Mouse (Mus musculus) embryo, embryonic 11 days (tissue): ENCODE results near the gene Frem1.

Experiments
- DNase-seq: peaks from one replicate; pipeline ENCODE4 v3.0.0-alpha.2; 2015

Gene Frem1

DNA sequence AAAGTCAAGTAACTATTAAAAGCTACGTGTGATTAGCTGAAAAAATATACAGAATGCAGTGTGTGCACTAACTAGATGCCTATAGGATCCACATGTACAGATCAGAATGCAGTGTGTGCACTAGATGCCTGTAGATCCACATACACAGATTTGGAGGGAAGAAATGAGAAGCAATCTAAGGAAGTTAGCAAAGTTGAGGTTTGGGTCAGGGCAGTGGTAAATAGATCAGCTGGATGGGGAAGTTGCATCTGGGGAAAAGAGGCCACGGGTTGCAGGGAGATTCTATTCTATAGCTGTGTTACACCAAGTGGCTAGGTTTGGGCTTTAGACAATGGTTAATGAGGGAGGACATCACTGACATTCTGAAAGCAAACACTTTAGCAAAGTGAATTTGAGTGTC is 133.5 kb downstream of the Frem1 start:
- DNase-seq = no peak

DNA sequence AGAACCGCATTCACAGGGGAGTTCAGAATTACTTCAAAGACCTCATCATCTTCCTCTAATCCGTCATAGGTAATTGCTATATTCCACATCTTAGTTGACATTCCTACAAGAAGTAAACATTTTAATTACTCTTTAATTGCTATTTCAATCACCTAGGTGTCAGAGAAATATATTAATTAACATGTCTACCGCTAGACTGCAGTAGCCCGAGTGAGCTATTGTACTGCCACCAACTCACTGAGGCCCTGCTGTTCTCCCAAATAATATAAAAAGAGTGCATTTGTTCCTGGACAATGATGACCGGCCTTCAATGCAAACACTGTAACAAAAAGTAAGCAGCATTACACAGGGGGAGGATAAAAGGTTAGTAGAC is 135.5 kb downstream of the Frem1 start:
- no peak for DNase-seq

DNA sequence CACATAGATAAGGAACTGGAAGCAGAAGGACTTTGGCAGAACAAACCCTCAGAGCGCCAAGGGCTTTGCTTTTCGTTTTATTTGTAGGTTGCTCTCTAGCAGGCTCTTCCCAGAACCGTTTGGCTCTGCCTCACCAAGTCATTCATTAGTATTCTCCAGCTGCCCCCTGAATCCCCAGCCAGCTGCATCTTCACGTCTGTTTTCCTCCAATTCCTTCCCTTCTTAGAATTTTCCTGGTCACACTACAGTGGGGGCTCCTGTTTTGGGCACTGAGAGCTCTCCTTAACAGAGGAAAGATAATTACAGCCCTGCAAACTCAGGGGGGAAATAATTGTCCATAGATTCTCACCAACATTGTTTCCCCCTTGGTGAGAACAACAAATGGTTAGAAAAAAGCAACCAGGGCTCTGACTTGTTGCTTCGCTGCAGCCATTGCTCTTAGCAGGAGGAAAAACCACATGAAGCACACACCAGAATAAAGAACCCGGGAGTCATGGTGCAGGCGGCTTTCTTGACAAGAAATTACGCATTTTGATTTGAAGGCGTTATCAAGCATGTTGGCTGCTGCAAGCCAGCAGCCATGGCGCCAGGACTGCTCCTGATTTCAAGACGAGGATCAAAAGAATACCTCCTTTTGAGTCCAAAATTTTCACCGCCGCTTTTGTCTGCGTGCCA is 136.0 kb downstream of the Frem1 start:
- peak; percentile 42 for DNase-seq

DNA sequence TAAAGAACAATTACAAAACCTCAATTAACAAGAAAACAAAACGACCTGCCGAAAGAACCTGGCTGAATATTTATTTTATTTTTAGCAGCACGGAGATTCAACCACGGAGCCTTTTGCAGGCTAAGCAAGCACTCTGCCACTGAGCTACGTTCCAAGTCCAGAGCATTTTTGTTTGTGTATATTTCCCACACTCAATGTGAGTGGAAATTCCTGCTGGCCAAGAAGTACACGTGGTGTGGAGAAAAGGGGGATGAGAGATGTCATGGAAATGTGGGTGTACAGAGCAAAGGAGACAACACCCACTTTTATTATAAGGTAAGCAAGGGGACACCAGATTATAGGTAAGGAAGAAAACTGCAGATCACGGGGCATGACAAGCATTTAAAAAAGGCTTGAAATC is 136.6 kb downstream of the Frem1 start:
- DNase-seq = no peak

DNA sequence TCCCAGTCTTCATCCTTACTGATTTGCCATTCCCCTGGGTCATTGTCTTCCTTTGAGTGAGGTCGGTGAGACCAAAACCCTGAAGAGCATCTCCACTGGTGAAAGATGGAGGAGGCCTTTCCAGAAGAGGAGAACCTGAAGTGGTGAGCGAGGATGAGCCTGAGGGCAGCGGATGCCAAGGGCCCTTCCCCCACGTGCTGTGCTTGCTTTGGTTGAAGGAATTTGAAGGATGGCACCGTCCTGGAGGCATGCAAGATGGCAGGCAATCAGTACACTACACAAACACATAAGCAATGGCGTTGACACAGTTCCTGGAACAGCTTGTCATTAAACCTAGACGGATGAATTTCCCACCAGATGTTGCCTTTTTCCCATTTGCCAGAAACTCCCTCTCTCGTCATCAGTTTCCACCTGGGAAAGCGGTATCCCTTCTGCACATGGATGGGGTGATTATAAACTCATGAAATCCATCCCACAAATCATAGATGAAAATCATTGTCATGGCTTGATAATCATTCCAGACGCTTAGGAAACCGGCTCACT is 137.5 kb downstream of the Frem1 start:
- DNase-seq = no peak

DNA sequence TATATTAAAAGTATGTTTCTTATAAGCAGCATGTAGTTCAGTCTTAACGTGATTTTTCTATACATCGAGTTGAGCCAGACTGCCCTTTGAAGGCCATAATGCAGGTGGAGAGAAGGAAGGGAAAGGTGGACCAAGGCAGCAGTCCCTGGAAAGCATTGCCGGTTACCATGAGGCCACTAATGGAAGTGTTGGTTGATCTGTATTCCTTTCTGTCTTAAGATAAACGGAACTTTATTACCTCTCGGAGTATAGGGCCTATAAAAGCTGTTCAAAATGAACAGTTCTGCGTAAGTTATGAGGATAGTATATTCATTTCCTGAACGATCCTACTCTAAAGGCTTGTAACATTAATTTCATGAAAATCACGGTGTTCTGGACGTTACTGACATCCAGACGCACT is 156.9 kb downstream of the Frem1 start:
- DNase-seq = no peak

DNA sequence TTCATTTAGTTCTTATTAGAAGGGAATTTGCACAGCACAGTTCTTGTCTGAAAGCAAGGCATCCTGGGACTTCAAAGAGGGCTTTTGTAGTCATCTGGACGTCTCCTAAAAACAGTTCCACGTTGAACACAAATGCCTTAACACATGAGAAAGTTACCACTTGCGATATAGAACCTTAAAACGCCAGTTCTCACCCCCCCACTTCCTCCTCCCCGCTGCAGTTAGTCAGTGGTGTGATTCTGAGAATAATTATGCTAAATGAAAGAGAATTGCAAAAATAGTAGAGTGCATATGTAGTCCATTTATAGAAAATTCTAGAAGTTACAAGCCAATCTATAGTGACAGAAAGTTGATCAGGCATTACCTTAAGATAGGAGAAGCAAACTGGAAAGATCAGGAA is 159.9 kb downstream of the Frem1 start:
- no peak for DNase-seq

DNA sequence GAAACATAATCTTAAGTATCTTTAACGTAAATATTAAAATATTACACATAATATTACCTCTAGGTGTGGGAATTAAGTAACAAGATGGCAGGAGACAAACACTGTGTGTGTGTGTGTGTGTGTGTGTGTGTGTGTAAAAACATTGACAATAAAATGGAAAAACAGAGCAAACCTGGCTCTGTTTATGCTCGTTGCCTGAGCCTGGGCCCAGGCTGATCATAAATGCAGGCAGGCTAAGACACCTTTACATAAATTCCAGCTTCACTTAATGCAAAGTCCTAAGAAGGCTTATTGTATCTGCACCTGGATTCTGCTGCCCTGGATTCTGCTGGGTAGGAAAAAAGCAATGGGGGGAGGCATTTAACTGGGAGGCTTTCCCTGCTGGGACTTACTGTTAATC is 160.6 kb downstream of the Frem1 start:
- DNase-seq = no peak

DNA sequence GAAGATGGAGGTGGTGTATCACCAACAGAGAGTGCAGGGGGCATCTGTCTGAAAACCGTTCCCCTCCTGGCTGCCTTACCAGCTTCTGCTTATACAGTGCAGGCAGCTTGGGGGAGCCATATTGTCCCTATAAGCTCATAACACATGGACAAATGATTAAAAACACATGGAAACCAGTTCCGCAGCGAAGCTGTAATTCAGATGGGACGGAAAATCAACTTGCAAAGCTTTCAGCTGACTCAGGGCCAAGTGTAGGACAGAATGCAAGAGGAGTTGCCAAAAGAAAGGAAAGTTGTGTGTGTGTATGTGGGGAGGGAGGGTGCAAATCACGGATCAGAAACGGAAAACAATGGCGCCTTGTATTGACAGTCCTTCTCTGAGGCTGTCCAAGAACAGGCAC is 161.1 kb downstream of the Frem1 start:
- DNase-seq = peak; percentile 71

DNA sequence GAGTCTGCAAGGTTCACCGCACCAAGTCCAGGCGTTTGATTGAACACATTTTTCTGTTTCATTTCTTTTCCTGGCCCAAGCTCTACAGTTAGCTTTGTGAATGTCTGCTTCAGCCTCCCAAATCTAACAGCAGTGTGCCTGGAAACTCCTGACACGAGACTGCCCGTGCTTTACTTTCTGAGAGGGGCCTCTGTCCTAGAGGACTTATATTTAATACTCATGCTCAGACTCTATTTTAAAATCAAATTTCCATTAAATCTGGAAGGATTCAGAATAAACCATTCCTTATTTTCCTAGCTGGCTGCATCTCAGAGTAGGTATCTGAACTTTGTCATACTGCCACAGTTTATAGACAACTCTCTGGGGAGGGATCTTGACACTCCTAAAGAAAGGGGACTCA is 161.6 kb downstream of the Frem1 start:
- no peak for DNase-seq

DNA sequence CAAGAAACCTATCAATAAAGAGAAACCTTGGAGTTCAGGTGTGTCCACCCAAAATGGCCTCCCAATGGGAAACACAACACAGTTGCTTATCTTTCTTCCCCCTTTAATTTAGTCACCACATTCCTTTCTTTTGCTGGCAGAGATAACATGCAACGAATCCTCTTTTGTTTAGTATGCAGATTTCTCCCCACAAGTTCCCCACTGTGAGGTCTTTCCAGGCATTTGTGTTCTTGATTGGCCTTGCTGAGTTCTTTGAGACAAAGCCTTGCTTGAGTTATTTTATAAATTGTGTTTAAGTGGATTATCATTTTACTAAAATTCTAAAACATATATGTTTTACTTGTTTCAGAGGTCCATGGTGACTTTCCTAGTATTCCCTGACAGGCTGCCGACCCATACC is 166.0 kb downstream of the Frem1 start:
- DNase-seq = no peak

DNA sequence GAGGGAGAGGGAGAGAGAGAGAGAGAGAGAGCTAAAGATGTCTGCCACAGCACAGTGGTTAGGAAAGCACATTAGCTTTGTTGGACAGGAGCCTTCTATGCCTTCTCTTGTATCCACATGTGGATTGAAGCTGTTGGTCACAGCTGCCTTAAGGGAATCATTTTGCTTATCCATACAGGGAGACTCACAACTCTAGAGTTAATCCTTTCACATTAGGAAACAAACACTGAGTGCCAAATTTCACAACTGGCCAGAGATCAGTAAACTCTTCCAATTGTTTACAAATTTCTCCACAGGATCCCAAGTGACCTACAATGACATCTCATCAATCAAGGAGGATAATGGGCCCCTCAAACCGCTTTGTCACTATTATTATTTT is 166.6 kb downstream of the Frem1 start:
- DNase-seq = no peak

DNA sequence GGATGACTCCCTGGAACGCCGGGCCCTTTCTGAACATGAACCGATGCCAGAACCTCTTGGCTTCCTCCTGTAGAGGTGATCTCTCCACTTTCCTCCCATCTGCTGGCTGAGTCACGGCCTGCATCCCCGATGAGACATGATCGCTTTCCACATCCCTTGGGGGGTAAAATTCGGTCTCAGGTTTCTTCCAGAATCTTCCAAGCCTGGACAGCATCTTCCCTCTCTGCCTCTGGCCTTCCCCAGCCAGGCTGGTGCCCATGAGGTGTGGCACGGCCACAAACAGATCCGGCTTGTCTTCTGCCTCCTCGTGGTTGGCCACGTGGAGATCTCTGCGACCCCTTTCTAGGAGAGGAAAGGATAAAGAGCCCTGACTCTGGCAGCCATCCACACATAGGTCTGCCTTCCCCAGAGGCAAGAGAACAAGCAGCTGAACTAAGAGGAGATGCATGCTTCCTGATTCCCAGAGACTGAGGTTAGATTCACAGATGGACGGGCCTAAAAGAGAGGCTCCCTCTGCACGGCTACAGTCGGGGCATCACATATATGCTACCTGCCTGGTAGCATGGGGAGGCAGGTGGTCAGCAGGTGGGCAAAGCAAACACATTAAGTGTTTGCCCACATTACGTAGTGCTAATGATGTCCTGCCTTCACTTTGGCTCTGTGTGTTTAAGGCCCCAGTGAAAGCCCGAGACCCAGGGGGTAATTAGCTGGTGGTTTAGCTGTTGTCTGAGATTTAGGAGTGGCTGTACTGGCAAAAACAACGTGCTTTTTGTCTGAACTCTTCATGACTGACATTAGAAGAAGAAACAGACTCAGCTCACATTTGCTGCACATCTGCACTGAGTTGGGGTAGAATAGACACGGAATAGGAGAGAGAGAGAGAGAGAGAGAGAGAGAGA is 167.3 kb downstream of the Frem1 start, which contains the start of gene Cer1:
Gene Cer1, minus strand, starts transcription at position 513 of the 899 bp plus-strand sequence.
- no peak for DNase-seq

DNA sequence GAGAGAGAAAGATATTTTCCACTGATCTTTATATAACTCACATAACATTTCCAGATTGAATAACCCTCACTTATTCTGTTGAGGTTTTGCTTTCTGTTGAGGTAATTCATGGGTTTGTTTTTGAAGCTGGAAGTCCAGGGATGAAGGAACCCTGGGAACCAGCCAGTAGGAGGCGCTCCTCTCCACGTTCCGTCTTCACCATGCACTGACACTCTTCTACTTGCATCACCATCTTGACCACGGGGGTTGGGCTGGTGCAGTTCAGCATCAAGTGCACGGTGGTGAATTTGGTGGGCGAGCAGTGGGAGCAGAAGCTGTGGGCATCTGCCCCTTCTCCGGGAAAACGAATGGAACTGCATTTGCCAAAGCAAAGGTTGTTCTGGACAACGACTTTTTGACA is 169.6 kb downstream of the Frem1 start:
- DNase-seq = no peak

DNA sequence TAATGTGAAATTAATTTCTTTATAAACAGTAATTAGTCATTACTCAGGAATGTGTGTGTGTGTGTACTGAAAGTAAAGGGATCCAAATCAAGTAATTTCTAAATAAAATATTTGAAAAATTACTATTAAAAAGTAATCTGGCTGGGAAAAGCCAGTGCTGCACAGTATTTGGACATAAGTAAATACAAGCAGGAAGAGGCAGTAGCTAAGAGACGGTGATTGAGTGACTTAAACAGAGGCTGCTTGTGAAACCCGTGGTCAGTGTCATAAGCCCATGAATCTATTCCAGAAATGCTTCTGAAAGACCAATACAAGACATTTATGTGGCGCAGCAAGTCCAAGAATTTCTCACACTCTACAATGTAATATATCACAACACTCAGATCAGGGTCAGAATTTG is 170.8 kb downstream of the Frem1 start:
- DNase-seq = no peak

DNA sequence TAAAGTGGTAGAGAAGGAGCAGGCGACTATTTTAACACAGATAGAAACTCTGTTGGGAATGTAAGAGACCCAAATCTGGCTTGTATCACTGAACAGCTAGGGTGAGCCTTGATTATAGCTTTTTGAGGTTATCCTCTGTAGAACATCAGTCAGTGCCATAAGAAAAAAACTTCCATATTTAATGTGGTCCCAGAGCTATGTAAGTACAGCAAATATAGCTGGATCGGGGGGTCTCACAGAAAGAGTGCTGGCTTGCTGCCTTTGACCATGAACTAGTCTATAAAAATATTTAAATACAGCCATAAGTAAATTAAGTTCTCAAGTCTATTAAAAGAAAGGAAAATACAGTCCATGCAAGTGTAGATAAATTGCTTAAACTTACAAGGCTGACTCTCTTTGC is 171.9 kb downstream of the Frem1 start:
- DNase-seq = no peak

DNA sequence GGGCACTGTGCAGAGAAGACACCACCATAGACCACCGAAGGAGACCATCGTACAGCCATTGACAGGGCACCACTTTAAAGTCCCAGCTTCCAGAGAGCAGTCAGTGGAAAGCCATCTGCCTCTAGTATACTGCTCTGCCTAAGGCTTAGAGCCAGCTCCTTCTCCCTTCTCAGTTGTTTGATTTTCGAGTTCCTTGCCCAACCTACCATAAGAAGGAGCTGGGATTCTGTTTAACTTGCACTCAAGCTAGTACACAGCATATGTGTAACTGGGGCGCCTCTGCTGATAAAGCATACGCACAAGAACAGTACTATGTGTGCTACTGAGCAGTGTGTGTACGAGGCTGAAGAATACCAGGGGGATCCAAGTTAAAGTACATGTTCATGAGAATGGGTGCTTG is 173.0 kb downstream of the Frem1 start:
- DNase-seq = no peak

DNA sequence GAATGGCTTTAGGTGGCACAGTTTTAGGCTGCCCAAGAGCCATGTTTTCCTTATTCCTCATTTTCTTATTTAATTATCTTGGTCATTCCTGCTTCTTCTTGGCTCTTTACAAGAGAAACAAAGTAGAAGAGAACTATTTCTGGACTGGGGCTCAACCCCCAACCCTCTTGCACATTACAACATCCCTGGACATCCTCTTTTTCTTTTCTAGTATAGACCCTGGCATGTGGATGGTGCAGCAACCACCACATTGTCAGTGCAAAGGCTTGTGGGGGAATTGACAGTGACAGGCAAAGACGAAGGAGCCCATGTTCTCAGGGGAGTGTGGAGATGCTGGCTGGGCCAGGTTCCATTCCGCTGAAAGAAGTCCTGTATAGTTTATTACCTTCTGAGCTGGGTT is 175.5 kb downstream of the Frem1 start:
- no peak for DNase-seq

DNA sequence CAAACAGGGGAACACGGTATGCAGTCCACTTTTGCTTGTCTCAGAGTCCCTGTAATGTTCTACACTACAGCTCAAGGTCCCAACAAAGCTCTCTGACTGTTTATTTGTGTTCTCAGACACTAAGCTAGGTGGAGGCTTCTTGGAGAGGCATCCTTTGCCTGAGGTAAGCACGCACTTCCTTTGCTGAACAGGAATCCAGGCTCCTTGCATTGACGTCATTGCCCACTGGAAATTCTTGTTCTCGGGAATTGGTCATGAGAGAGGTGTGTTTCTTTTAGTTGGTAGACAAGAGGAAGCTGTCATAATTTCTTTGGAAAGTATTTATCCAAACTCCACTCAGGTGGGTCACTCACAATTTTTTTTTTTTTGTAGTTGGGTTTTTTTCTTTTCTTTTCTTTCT is 176.6 kb downstream of the Frem1 start:
- no peak for DNase-seq

DNA sequence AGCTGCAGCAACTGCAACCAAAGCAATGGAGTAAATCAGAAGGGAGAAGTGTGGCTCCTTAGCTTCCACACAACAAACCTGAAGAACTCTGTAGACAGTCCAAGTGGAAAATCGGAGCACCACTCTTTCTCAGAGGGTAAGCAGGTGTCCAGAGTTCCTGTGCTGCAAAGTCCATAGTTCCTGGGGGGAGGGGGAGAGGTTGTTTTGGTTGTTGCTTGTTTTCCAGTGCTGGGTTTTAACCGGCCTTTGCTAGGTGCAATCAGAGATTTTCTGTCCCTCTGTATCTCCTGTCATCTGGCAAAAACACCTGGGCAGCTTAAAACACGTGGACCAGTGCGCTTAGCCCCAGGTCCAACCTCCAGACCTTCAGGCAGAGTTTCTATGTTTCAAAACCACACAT is 177.3 kb downstream of the Frem1 start:
- DNase-seq = no peak

DNA sequence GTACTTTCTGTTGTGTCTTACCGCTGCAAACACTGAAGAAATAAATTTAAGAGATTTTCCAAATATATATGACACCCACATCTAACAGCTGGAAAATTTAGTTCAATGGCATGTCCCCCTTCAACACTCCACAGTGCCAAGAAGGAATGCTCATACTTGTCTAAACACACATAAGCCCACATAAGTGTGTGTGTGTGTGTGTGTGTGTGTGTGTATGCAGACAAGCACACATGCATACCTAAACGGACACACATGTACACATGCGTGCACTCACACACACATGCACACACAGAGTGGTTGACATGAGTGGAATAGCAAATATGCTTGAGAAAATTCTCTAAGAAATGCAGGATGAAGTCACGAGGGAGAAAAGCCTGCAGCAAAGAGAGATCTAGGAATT is 179.6 kb downstream of the Frem1 start:
- no peak for DNase-seq

DNA sequence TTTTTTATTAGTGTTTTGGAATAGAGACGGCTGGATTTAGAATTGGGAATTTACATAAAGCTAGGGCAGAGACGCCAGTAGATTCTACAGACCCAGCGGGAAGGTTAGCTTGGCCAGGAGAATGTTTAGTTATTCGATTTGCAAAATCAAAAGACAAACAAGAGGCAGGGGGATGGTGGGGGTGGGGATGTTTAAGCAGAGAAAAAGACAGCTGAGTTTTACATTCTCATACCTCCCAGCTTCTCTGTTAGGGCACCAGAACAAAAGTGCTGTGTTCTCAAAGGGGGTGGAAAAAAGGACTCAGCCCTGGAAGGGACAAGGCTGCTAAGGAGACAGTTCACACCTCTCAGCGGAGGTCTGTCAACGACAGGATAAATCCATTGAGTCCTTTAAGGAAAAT is 180.0 kb downstream of the Frem1 start:
- no peak for DNase-seq

DNA sequence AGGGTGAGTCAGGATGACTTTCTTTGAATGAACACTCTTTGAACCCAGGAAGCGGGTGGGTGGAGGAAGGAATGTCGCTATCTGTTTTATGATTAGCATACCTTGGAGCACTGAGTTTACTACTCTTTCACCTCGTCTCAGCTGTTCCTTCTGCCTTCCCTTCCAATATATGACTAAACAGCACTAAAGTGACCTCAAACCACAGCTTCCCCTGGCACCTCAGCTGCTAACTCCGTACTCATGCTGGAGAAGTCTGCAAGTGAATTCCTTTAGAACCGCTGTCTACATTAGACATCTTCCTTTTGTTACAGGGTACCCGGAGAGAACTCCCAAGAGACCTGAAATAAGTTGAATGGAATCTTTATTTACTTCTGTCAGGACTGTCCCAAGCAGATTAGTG is 181.2 kb downstream of the Frem1 start:
- no peak for DNase-seq

DNA sequence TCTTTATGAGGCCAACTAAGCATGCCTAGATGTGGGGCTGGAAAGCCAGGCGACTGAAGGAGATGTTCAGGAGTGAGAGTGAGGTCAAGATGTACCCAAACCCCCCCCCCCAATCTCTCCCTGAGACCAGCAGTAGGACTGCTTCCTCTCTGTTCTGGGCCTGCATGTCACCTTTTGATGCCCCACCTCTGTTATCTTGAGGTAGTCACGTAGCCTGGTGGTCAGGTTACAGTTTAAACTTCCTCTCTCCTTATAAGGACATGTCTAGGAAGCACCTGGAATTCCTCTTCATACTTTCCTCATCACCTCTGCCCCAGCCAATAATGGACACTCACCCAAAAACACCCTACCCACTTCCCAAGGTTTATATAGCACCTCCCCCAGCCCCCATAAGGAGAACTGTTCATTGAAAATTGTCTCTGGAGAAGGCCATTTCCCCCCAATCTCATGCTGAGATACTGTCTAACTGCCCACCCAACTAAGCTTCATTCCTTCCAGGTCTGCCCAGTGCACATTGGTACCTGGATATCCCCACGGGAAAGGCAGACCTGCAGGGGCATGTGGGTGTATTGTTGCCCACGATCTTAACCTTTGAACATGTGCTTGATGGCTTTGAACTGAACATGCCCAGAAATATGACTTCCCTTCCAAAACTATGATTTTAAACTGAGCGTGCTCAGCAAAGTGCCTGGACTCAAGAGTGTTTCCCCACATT is 184.3 kb downstream of the Frem1 start:
- DNase-seq = no peak
